Mouse (Mus musculus): ENCODE measurements around the gene Fbxl7.
A peak's percentile ranks its signal among the peaks of the same experiment; 100 is the strongest.

Fbxl7 gene

GRCm38 (mm10) chr15:26849626-26850025 lies 45.8 kb downstream of the Fbxl7 start:
- no peak for TF ChIP-seq GATA4 (IDR thresholded peaks at IDR 0.05; ENCODE audit: insufficient replicate concordance, low read length)

GRCm38 (mm10) chr15:26842216-26842615 lies 53.2 kb downstream of the Fbxl7 start:
- no peak for TF ChIP-seq GATA4 (IDR thresholded peaks at IDR 0.05; ENCODE audit: insufficient replicate concordance, low read length)

GRCm38 (mm10) chr15:26838386-26838785 lies 57.0 kb downstream of the Fbxl7 start:
- TF ChIP-seq GATA4 (IDR thresholded peaks at IDR 0.05; ENCODE audit: insufficient replicate concordance, low read length): no peak

GRCm38 (mm10) chr15:26837200-26837599 lies 58.2 kb downstream of the Fbxl7 start:
- no peak for TF ChIP-seq GATA4 (IDR thresholded peaks at IDR 0.05; ENCODE audit: insufficient replicate concordance, low read length)

GRCm38 (mm10) chr15:26834415-26834814 lies 61.0 kb downstream of the Fbxl7 start:
- TF ChIP-seq GATA4 (IDR thresholded peaks at IDR 0.05; ENCODE audit: insufficient replicate concordance, low read length): no peak

- no peak for TF ChIP-seq GATA4 (IDR thresholded peaks at IDR 0.05; ENCODE audit: insufficient replicate concordance, low read length)
Measured at GRCm38 (mm10) chr15:26831141-26831540, 64.2 kb downstream of the Fbxl7 start.

- TF ChIP-seq GATA4 (IDR thresholded peaks at IDR 0.05; ENCODE audit: insufficient replicate concordance, low read length): no peak
Measured at GRCm38 (mm10) chr15:26816931-26817330, 78.4 kb downstream of the Fbxl7 start.

- no peak for TF ChIP-seq GATA4 (IDR thresholded peaks at IDR 0.05; ENCODE audit: insufficient replicate concordance, low read length)
Measured at GRCm38 (mm10) chr15:26812856-26813255, 82.5 kb downstream of the Fbxl7 start.

GRCm38 (mm10) chr15:26809569-26809968 lies 85.8 kb downstream of the Fbxl7 start:
- TF ChIP-seq GATA4 (IDR thresholded peaks at IDR 0.05; ENCODE audit: insufficient replicate concordance, low read length): no peak

GRCm38 (mm10) chr15:26804046-26804445 lies 91.3 kb downstream of the Fbxl7 start:
- TF ChIP-seq GATA4 (IDR thresholded peaks at IDR 0.05; ENCODE audit: insufficient replicate concordance, low read length): no peak

- no peak for TF ChIP-seq GATA4 (IDR thresholded peaks at IDR 0.05; ENCODE audit: insufficient replicate concordance, low read length)
Measured at GRCm38 (mm10) chr15:26799457-26800021, 95.8 kb downstream of the Fbxl7 start.

GRCm38 (mm10) chr15:26795937-26796336 lies 99.4 kb downstream of the Fbxl7 start:
- TF ChIP-seq GATA4 (IDR thresholded peaks at IDR 0.05; ENCODE audit: insufficient replicate concordance, low read length): no peak

GRCm38 (mm10) chr15:26795518-26795917 lies 99.9 kb downstream of the Fbxl7 start:
- TF ChIP-seq GATA4 (IDR thresholded peaks at IDR 0.05; ENCODE audit: insufficient replicate concordance, low read length): no peak

GRCm38 (mm10) chr15:26787148-26787547 lies 108.2 kb downstream of the Fbxl7 start:
- TF ChIP-seq GATA4 (IDR thresholded peaks at IDR 0.05; ENCODE audit: insufficient replicate concordance, low read length): no peak

- no peak for TF ChIP-seq GATA4 (IDR thresholded peaks at IDR 0.05; ENCODE audit: insufficient replicate concordance, low read length)
Measured at GRCm38 (mm10) chr15:26780557-26780956, 114.8 kb downstream of the Fbxl7 start.

- peak; percentile 89 for TF ChIP-seq GATA4 (IDR thresholded peaks at IDR 0.05; ENCODE audit: insufficient replicate concordance, low read length)
Measured at GRCm38 (mm10) chr15:26779129-26779528, 116.3 kb downstream of the Fbxl7 start.

GRCm38 (mm10) chr15:26775720-26776119 lies 119.7 kb downstream of the Fbxl7 start:
- TF ChIP-seq GATA4 (IDR thresholded peaks at IDR 0.05; ENCODE audit: insufficient replicate concordance, low read length): no peak
